In the genomic region with DNA sequence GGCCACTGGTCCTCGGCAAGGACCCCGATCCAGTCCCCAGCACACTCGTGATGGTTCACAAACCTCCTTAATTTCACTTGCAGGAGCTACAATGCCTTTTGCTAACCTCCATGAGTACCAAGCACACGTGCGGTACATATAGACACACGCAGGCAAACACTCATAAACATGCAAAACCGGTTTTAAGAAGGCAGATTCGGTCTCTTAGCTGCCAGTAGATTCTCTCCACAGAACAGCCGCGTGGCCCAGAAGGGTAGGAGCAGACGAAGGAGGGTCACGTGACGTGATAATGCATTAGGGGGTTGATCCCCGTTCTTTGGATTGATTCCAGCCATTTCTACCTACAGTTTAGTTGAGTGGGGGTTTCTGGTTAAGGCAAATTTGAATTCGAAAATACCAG, we compare ENCODE assay signal across 30 mouse cellular contexts. TPM values are rescaled to one million over a fixed set of nuclear protein-coding genes. Genes with fewer than 3 reads are reported as not detected.
DNase-seq lines count a peak whose midpoint lies in the region; ATAC-seq and TF ChIP-seq lines count a peak whose summit lies in the region.
"Had no signal": no experiment of that assay in that cellular context is flagged by ENCODE, and none has a peak within 500 bp of the region (broad histone marks: within the 10 kb centered on the region; RNA-seq: fewer than 3 reads in every experiment).

No protein-coding gene starts in this region.

- no peak for TF ChIP-seq POLR2A in lung, adult 2 months (IDR thresholded peaks at IDR 0.05; ENCODE audit: borderline replicate concordance, extremely low read depth, low read depth, low read length)

- peak overlapping the region; percentile 32 for H3K4me2 ChIP-seq in lung, embryonic 16.5 days (ENCODE audit: low read depth, low read length)
- H3K4me2 ChIP-seq: embryonic facial prominence, embryonic 15.5 days; heart, embryonic 13.5 days; hindbrain, embryonic 12.5 days; hindbrain, embryonic 15.5 days had no signal

- H3K27me3 ChIP-seq in lung, embryonic 16.5 days (ENCODE audit: control insufficient read depth, insufficient read depth, low read depth, low read length): no peaks in the 10 kb centered on the region
- H3K27me3 ChIP-seq: CH12.LX; embryonic facial prominence, embryonic 15.5 days; heart, embryonic 13.5 days; hindbrain, embryonic 12.5 days; hindbrain, embryonic 15.5 days had no signal

- peak overlapping the region; percentile 0; the same call in 1 of the 2 replicates for H3K4me3 ChIP-seq in lung, embryonic 16.5 days (ENCODE audit: low read length)
- H3K4me3 ChIP-seq in lung, adult 2 months (replicated peaks; ENCODE audit: extremely low read depth, low read depth, low read length): no peak overlapping the region
- H3K4me3 ChIP-seq: embryonic facial prominence, embryonic 15.5 days; gastrocnemius, adult 2 months; heart, adult 2 months; heart, embryonic 10.5 days; heart, embryonic 13.5 days; hindbrain, embryonic 12.5 days; hindbrain, embryonic 15.5 days had no signal

- no peak overlapping the region for H3K9ac ChIP-seq in lung, embryonic 16.5 days (ENCODE audit: low read length)
- H3K9ac ChIP-seq: embryonic facial prominence, embryonic 15.5 days; forebrain, postnatal 0 days; heart, embryonic 13.5 days; hindbrain, embryonic 12.5 days; hindbrain, embryonic 15.5 days had no signal

- peak; percentile 76 for ATAC-seq in lung, embryonic 16.5 days (ENCODE audit: low read depth)
- ATAC-seq: activated CD4-positive, CD25-positive, alpha-beta regulatory T cell, adult 4 months; forebrain, embryonic 14.5 days; forebrain, postnatal 0 days had no signal

- H3K9me3 ChIP-seq in lung, embryonic 16.5 days (ENCODE audit: control insufficient read depth, low read length): no peaks in the 10 kb centered on the region
- H3K9me3 ChIP-seq: embryonic facial prominence, embryonic 15.5 days; heart, embryonic 10.5 days; heart, embryonic 13.5 days; hindbrain, embryonic 12.5 days; hindbrain, embryonic 15.5 days had no signal

- no peaks in the 10 kb centered on the region for H3K36me3 ChIP-seq in lung, embryonic 16.5 days (ENCODE audit: control insufficient read depth, insufficient read depth, low read length)
- H3K36me3 ChIP-seq: embryonic facial prominence, embryonic 15.5 days; G1E; heart, embryonic 10.5 days; heart, embryonic 13.5 days; hindbrain, embryonic 12.5 days; hindbrain, embryonic 15.5 days had no signal

- H3K4me1 ChIP-seq in lung, embryonic 16.5 days (replicated peaks; ENCODE audit: control insufficient read depth, insufficient read depth, low read length): no peaks in the 10 kb centered on the region
- no peaks in the 10 kb centered on the region for H3K4me1 ChIP-seq in lung, adult 2 months (ENCODE audit: control insufficient read depth, insufficient read depth, low read length)
- H3K4me1 ChIP-seq: embryonic facial prominence, embryonic 15.5 days; heart, embryonic 10.5 days; heart, embryonic 13.5 days; hindbrain, embryonic 12.5 days; hindbrain, embryonic 15.5 days had no signal

- 67% methylated on average over 15 of the region's 15 CpGs for WGBS in lung, embryonic 16.5 days
- 68% methylated on average over 15 of the region's 15 CpGs for WGBS in lung, adult 2 months

- H3K27ac ChIP-seq in lung, embryonic 16.5 days (ENCODE audit: low read length): no peak overlapping the region
- H3K27ac ChIP-seq: embryonic facial prominence, embryonic 15.5 days; gastrocnemius, adult 2 months; heart, adult 2 months; heart, embryonic 10.5 days; heart, embryonic 13.5 days; hindbrain, embryonic 12.5 days; hindbrain, embryonic 15.5 days had no signal

- TF ChIP-seq CTCF in lung, adult 2 months (IDR thresholded peaks at IDR 0.05; ENCODE audit: insufficient read depth, low read length): no peak

- peak; percentile 40 for DNase-seq in heart, adult 11 months
- DNase-seq in heart, adult 18-20 months: no peak
- no peak for DNase-seq in lung, adult 2 months
- peak; percentile 32 for DNase-seq in R1 (ENCODE audit: low read depth, low spot score)
- DNase-seq in lung, postnatal 36 days: peak; percentile 16
- no peak for DNase-seq in Muller cell, postnatal 12 days (ENCODE audit: inconsistent ontology term)
- DNase-seq: adrenal gland, adult 8-10 months; adrenal gland, postnatal 25 days; B cell, adult 2 months; cerebellum, adult 11-12 months; cerebellum, adult 8-10 months; cerebellum, postnatal 10 days; cerebellum, postnatal 36 days; embryo, embryonic 11 days; forebrain, postnatal 0 days; gastrocnemius, adult 2 months; gastrocnemius, postnatal 14 days; heart, adult 2 months; heart, postnatal 14 days; heart, postnatal 4 days had no signal

RNA-seq across cellular contexts. Expression of a gene that starts 16.3 kb away (rescaled TPM):
- total RNA-seq in heart, adult 18-20 months (2021): 1 to 10 TPM; 6.7 to 7.9 TPM
- 11.9 and 12.7 TPM in 2 replicates for polyA plus RNA-seq in lung, embryonic 16.5 days (2015; fragmentation: Nextera tagmentation; extraction: Ambion mirVana)
- polyA plus RNA-seq in lung, adult 2 months (2012; rRNA removed): 7.3 and 8.0 TPM in 2 replicates
- polyA plus RNA-seq: G1E had no signal

Comparison
In these comparisons a context has a peak if more than half of its experiments do, and no peak if none do; other contexts are left out.
1. DNase-seq: peak in heart, adult 11 months (single experiment), R1 (single experiment) and lung, postnatal 36 days (single experiment); none in heart, adult 18-20 months (0 of 2), lung, adult 2 months (single experiment) and Muller cell, postnatal 12 days (single experiment).